Mouse (Mus musculus): ENCODE measurements around the gene Plac8.

- TF ChIP-seq CTCF (IDR thresholded peaks at IDR 0.05; ENCODE audit: extremely low read depth, insufficient read length, insufficient replicate concordance, low read depth, low read length) (no peak), POLR2A (IDR thresholded peaks at IDR 0.05; ENCODE audit: low read depth, low read length) (no peak)
Observed at GRCm38 (mm10) chr5:100524921-100525320, 47.1 kb downstream of the Plac8 start.
